Mouse (Mus musculus) kidney, adult 2 months (tissue): ENCODE measurements around the gene Ctnna3. TPM values are rescaled to one million over a fixed set of nuclear protein-coding genes. Genes with fewer than 3 reads are reported as not detected.

Source experiments
- DNase-seq: peaks from one replicate; pipeline ENCODE4 v3.0.0; 2021
- H3K27ac ChIP-seq: fragments of 200-500 bp; 2 replicates; pipeline ENCODE4 v1.5.1; 2012; ENCODE audit warnings: low read depth, low read length, control low read depth, inconsistent platforms; ENCODE audit not compliant: insufficient read depth
- H3K27me3 ChIP-seq: fragments of 200-500 bp; replicated peaks from 2 replicates; pipeline ENCODE4 v1.6.1; 2012; ENCODE audit warnings: mild to moderate bottlenecking, moderate library complexity, low read length, inconsistent platforms; ENCODE audit not compliant: control insufficient read depth, insufficient read depth
- H3K36me3 ChIP-seq: fragments of 200-500 bp; 2 replicates; pipeline ENCODE4 v1.6.1; 2012; ENCODE audit warnings: mild to moderate bottlenecking, moderate library complexity, low read length, inconsistent platforms; ENCODE audit not compliant: control insufficient read depth, insufficient read depth
- H3K4me1 ChIP-seq: fragments of 200-500 bp; 2 replicates; pipeline ENCODE4 v1.6.1; 2011; ENCODE audit warnings: low read length; ENCODE audit not compliant: control insufficient read depth, insufficient read depth
- H3K4me3 ChIP-seq: fragments of 200-500 bp; 2 replicates; pipeline ENCODE4 v1.5.1; 2011; ENCODE audit warnings: mild to moderate bottlenecking, low read depth, low read length, control low read depth; ENCODE audit not compliant: insufficient read depth
- CTCF ChIP-seq: fragments of 200-500 bp; conservative IDR thresholded peaks from 2 replicates; pipeline ENCODE4 v1.5.1; 2011; ENCODE audit warnings: low read depth, mild to moderate bottlenecking, control low read depth, low read length, moderate library complexity, mixed read lengths; ENCODE audit not compliant: insufficient read depth, insufficient read length
- POLR2A ChIP-seq: fragments of 200-500 bp; IDR thresholded peaks from one replicate; pipeline ENCODE4 v1.6.1; 2011; ENCODE audit warnings: low read depth, low read length, control low read depth
- whole genome bisulfite sequencing: fragments of 180-500 bp; shearing (Covaris S2); methylation state at CpG from one replicate; pipeline ENCODE4 v1.1.7; 2018; 5-methylcytosine and 5-hydroxymethylcytosine counted together
- polyA plus RNA-seq: library from polyadenylated mRNA; depleted of rRNA; stranded (reverse); fragments of >200 nt; gene quantifications from 2 replicates; pipeline ENCODE4 v1.2.3, GENCODE M21; 2012

The Ctnna3 gene
- polyA plus RNA-seq, 1 experiment: 0.09 TPM

DNA sequence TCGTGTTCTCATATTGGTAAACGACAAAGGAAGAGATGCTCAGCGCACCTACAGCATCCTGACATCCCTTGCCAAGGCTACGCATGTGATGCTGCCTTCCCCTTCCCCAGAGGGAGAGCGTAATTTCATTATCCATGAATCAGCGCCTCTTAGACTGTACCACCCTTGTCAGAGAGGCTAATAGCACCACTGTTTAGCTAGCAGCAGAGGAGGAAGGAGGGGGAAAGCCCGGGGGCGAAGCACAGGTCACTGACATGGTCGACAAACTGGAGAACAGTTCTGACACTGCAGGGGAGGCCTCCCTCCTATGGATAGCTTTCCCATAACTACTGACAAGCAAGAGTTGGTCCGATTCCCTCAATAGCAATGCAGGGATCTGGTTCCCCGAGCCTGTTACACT is 653.9 kb downstream of the Ctnna3 start:
- no peak overlapping the region for H3K4me3 ChIP-seq
- TF ChIP-seq CTCF: no peak
- TF ChIP-seq POLR2A: no peak
- H3K27ac ChIP-seq: no peak overlapping the region
- WGBS: 51% methylated on average over 11 of the region's 11 CpGs
- DNase-seq: no peak
- H3K36me3 ChIP-seq: no peaks in the 10 kb centered on the region
- H3K4me1 ChIP-seq: no peaks in the 10 kb centered on the region; the same call in 1 of the 2 replicates
- no peaks in the 10 kb centered on the region; the same call in 1 of the 2 replicates for H3K27me3 ChIP-seq

DNA sequence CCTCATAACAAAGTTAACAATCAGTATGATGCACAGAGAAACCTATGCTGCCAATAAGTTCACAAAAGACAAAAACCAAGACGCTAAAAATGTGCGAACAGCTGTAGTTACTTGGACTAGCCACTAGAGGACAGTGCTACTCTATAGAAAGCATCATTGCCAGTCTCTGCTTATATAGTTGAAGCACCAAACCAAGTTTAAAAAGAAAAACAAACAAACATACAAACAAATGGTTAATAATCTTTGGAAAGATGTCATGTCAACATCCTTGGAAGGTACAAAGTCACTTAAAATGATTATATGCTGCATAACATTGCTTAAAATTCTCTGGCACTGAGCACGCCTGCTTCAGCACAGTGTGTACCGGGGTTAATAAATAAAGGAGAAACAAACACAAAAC is 654.6 kb downstream of the Ctnna3 start:
- DNase-seq: peak; percentile 27
- WGBS: 21% methylated on average over 4 of the region's 4 CpGs
- no peaks in the 10 kb centered on the region for H3K36me3 ChIP-seq

DNA sequence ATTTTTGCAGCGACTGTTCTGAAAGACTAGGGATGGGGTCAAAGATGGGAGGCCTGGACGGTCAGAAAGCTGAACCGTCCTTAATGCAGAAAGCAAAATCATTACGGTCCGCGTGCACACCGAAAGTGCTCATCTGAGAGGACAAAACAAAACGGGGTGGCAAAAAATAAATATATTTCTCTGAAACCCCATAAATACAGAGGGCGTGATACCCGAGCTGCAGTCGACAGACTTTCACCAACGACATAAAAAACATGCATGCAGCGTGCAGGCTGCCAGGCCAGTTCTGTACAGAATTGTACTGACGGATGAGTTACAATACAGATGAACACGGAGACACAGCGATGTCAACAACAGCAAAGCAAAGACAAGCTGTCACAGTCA is 656.3 kb downstream of the Ctnna3 start:
- Histone ChIP-seq H3K27ac (no peak overlapping the region), H3K4me3 (no peak overlapping the region), H3K4me1 (no peaks in the 10 kb centered on the region; the same call in 1 of the 2 replicates), H3K36me3 (no peaks in the 10 kb centered on the region), H3K27me3 (no peaks in the 10 kb centered on the region; the same call in 1 of the 2 replicates)
- no peak for DNase-seq
- TF ChIP-seq POLR2A (no peak), CTCF (no peak)
- WGBS: 72% methylated on average over 16 of the region's 16 CpGs

More for the DNA sequence above, 654.6 kb downstream of the Ctnna3 start:
- Histone ChIP-seq H3K4me3 (no peak overlapping the region), H3K27me3 (no peaks in the 10 kb centered on the region; the same call in 1 of the 2 replicates), H3K4me1 (no peaks in the 10 kb centered on the region; the same call in 1 of the 2 replicates), H3K27ac (no peak overlapping the region)
- TF ChIP-seq POLR2A (no peak), CTCF (peak; percentile 36; the same call in 1 of the 2 replicates)

DNA sequence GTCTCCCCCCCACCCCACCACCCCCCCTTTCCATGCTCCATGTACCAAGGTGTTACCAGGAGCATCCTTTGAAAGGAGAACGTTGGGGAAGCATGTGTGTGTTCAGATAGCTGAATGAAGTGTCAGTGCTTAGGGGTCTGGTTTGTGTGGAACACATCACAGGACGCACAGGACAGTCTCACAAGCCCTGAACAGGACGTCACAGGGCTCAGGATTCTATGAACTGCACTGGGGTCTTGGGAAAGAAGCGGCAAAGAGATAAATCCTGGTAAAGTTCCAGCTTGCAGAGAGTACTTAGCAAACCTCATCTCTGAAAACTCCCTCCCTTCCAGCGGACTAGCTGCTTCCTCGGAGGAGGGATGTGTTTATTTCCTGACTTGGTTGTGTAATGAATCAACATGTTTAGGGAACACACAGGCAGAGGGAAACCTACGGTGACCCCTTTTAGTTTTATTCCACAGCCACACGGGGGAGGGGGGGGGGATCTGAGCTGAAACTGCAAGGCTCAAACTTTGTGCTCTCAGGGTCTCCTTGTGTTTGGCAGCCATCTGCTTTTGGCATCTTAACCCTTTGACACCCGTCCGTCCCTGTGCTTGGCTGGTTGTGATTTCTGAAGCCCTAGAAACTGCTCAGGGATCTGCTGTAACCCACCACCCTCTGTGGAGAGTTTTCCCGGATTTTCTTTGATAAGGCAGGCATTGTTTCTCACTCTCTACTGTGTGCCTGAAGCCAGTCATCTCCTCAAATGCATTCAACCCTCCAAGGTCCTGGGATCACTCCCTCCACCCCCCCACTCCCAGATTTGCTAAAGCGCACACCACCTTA is 656.9 kb downstream of the Ctnna3 start:
- TF ChIP-seq POLR2A: no peak
- no peak for TF ChIP-seq CTCF
- Histone ChIP-seq H3K36me3 (no peaks in the 10 kb centered on the region), H3K27ac (no peak overlapping the region), H3K4me1 (no peaks in the 10 kb centered on the region; the same call in 1 of the 2 replicates), H3K4me3 (no peak overlapping the region), H3K27me3 (no peaks in the 10 kb centered on the region; the same call in 1 of the 2 replicates)
- no peak for DNase-seq
- WGBS: 7% methylated on average over 12 of the region's 12 CpGs

DNA sequence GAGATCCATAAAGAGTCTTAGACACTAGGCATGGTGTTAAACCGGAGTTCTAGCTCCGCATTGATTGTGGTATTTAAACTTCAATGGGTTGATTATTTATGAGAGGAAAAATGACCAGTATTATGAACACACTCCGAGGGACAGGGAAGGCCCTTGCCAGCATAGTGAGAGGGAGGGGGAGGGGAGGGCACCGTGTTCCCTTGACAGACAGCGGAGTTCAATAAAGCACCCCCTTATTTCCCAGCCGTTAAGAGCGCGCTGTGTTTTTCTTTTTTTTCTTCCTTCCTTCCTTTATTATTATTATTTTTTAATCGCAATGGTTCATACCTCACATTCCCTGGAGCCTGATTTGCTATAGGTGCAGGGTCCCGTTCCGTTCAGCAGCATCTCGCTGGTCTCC is 657.6 kb downstream of the Ctnna3 start:
- no peaks in the 10 kb centered on the region; the same call in 1 of the 2 replicates for H3K27me3 ChIP-seq
- no peak for DNase-seq
- H3K36me3 ChIP-seq: no peaks in the 10 kb centered on the region
- no peak overlapping the region for H3K27ac ChIP-seq
- no peak overlapping the region for H3K4me3 ChIP-seq
- WGBS: 3% methylated on average over 12 of the region's 12 CpGs
- no peaks in the 10 kb centered on the region; the same call in 1 of the 2 replicates for H3K4me1 ChIP-seq
- no peak for TF ChIP-seq CTCF
- no peak for TF ChIP-seq POLR2A

DNA sequence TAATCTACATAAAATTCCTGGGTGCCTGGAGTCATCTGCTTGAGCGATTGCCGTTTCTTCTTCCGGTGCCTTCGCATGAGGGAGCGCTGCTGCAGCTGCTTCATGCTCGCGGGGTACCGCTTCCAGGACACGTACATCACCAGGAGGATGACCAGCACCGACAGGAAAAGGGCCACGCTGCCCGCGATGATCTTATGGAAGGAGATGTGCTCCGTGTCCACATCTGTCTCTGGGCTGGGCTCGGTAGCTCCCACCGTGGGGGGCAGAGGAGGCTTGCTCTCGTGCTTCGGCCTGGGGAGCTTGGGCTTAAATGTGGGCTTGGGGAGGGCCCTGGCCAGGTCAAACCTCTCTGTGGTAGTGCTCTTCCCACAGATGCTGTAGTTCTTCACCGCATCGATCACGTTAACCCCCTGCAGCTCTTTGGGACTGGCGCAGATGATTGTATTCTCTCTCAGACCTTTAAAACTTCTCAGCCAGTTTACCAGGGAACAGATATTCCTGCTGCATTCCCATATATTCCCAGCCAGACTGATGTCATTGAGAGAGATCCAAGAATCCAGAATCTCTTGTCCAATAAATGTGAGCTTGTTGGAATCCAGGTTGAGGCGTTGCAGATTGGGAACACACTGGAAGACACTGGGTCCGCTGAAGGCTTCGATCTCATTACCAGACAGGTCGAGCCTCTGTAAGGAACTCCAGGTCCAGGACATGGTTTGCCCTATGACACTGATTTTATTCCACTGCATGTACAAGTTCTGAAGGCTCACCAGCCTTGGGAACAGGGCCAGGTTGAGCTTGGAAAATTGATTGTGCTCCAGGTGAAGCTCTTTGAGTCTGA is 658.3 kb downstream of the Ctnna3 start:
- H3K4me3 ChIP-seq: peak overlapping the region; percentile 8; the same call in 1 of the 2 replicates
- no peaks in the 10 kb centered on the region; the same call in 1 of the 2 replicates for H3K4me1 ChIP-seq
- no peak for DNase-seq
- TF ChIP-seq CTCF (no peak), POLR2A (no peak)
- WGBS: 9% methylated on average over 26 of the region's 26 CpGs
- no peaks in the 10 kb centered on the region; the same call in 1 of the 2 replicates for H3K27me3 ChIP-seq
- no peaks in the 10 kb centered on the region for H3K36me3 ChIP-seq
- no peak overlapping the region for H3K27ac ChIP-seq
